In the genomic region with DNA sequence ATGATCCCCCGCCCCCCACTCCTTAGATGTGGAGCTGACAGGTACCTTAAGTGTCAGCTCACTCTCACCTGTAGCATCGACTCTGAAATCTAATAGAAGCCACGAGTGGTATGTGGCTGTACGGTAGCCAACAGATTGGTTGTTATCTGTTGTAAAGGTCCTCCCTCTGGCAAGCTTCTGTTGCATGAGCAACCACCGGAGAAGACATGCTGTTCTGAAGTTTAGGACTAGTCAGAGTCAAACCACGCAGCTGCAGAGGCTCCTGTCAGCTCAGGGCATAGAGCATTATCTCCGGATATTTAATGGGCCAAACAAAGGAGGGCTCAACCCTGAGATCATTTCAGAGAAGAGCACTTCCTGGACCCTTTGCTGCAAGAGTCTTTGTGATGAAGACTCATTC, we compare ENCODE assay signal across 26 mouse cellular contexts.
"Had no signal": no experiment of that assay in that cellular context is flagged by ENCODE, and none has a peak within 500 bp of the region (broad histone marks: within the 10 kb centered on the region; RNA-seq: fewer than 3 reads in every experiment).

No protein-coding gene starts in this region.

- H3K4me3 ChIP-seq: embryonic facial prominence, embryonic 10.5 days; embryonic facial prominence, embryonic 12.5 days; embryonic facial prominence, embryonic 13.5 days; embryonic facial prominence, embryonic 15.5 days; erythroblast, embryonic 14.5 days; forebrain, embryonic 10.5 days; forebrain, embryonic 12.5 days; forebrain, embryonic 13.5 days; forebrain, embryonic 15.5 days; gastrocnemius, adult 2 months; heart, adult 2 months had no signal

- H3K9me3 ChIP-seq: embryonic facial prominence, embryonic 10.5 days; embryonic facial prominence, embryonic 12.5 days; embryonic facial prominence, embryonic 13.5 days; embryonic facial prominence, embryonic 15.5 days; forebrain, embryonic 10.5 days; forebrain, embryonic 12.5 days; forebrain, embryonic 13.5 days; forebrain, embryonic 15.5 days had no signal

- H3K4me1 ChIP-seq: embryonic facial prominence, embryonic 10.5 days; embryonic facial prominence, embryonic 12.5 days; embryonic facial prominence, embryonic 13.5 days; embryonic facial prominence, embryonic 15.5 days; forebrain, embryonic 10.5 days; forebrain, embryonic 12.5 days; forebrain, embryonic 13.5 days; forebrain, embryonic 15.5 days had no signal

- H3K27me3 ChIP-seq: embryonic facial prominence, embryonic 12.5 days; embryonic facial prominence, embryonic 13.5 days; embryonic facial prominence, embryonic 15.5 days; forebrain, embryonic 12.5 days; forebrain, embryonic 13.5 days; forebrain, embryonic 15.5 days had no signal

- H3K27ac ChIP-seq: embryonic facial prominence, embryonic 10.5 days; embryonic facial prominence, embryonic 12.5 days; embryonic facial prominence, embryonic 13.5 days; embryonic facial prominence, embryonic 15.5 days; forebrain, embryonic 10.5 days; forebrain, embryonic 12.5 days; forebrain, embryonic 13.5 days; forebrain, embryonic 15.5 days; gastrocnemius, adult 2 months; heart, adult 2 months had no signal

- H3K36me3 ChIP-seq: embryonic facial prominence, embryonic 12.5 days; embryonic facial prominence, embryonic 15.5 days; forebrain, embryonic 12.5 days; forebrain, embryonic 15.5 days had no signal

- DNase-seq: cerebellum, adult 8-10 months; cerebellum, adult 9-10 months; cerebellum, adult 9-11 months; cerebellum, postnatal 10 days; cerebellum, postnatal 14 days; cerebellum, postnatal 25 days; cerebellum, postnatal 36 days; embryo, embryonic 11 days; forebrain, postnatal 0 days; gastrocnemius, adult 2 months; gastrocnemius, postnatal 10 days; gastrocnemius, postnatal 14 days; gastrocnemius, postnatal 25 days; gastrocnemius, postnatal 36 days; heart, adult 11 months; heart, adult 18-20 months; heart, adult 2 months had no signal

- H3K9ac ChIP-seq: embryonic facial prominence, embryonic 12.5 days; embryonic facial prominence, embryonic 13.5 days; embryonic facial prominence, embryonic 15.5 days; forebrain, embryonic 12.5 days; forebrain, embryonic 13.5 days; forebrain, embryonic 15.5 days; forebrain, postnatal 0 days had no signal
